Mouse (Mus musculus) right cerebral cortex, postnatal 4 days (tissue): Measurements from ENCODE around the gene Olfr776.
"Not testable (repeated sequence)": the region's sequence is repeated elsewhere in the genome, so short reads cannot be mapped to it uniquely, and the experiment has no call there.

Source experiments
- DNase-seq: peaks from one replicate; pipeline ENCODE4 v3.0.0-alpha.2; 2022

Gene Olfr776

DNA sequence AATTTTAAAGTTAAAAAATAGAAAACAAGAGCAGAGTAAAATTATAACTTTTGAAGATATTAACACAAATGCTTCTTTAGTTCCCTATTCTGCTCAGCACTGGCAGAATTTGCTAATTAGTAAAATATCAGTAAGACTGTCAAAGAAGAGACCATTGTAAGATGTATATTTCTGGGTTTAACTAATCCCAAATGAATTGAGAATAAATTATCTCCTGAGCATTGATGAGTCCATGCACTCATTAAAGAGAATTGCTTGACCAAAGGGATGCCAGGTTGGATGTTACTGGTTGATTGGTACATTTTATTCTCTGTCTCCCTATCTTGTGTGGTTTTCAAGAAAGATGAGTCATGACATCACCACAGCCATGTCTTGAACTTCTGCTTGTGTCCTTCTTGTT lies at the start of gene Olfr776:
Olfr776 (plus strand) TSS at position 301 of the 400 bp plus-strand sequence.
- DNase-seq = no peak

DNA sequence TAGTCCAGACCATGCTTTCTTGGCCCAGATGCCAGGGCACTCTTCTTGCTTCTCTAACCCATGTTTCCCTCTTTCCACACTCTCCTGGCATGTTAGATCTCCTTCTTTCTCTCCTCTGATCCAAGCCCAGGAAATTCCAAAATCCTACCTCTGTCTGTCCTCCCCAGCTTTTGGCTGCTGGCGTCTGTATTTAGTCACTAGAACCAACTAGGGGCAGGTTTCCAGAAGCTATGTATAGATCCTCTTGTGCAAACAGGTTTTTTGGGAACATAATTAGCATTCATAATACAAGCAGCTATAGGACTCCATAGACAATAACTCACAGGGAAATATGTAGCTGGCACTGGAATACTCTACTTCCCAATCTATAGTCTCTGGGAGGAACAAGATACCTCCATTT lies 28.2 kb upstream of the Olfr776 start:
- DNase-seq = no peak

DNA sequence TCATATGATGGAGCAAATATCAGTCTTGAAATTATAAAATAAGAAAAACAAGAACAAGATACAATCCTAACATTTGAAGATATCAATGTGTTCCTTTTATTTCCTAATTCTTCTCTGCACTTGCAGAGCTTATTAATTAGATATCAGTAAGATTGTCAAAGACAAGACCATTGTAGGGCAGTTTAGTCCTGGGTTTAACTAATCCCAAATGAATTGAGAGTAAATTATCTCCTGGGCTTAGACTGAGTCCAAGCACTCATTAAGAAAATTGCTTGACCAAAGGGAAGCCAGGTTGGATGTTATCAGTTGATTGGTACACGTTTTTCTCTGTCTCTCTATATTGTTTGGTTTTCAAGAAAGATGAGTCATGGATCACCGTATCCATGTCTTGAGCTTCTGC lies 23.0 kb upstream of the Olfr776 start, which contains the start of gene Olfr774:
Olfr774 (plus strand) TSS at position 301 of the 400 bp plus-strand sequence.
- no peak for DNase-seq

DNA sequence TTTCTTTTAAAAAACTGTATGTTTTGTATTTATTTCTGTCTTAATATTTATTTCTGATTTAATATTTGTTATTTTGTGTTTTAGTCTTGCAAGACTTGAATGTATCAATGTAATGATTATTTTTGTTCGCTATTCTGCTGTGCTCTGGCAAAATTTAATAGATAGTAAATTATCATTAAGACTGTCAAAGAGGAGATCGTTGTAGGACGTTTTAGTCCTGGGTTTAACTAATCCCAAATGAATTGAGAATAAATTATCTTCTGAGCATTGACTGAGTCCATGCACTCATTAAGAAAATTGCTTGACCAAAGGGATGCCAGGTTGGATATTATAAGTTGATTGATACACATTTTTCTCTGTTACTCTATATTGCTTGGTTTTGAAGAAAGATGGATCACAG lies 10.8 kb upstream of the Olfr776 start, which contains the start of gene Olfr775:
Olfr775 (plus strand) TSS at position 301 of the 400 bp plus-strand sequence.
- DNase-seq = no peak

DNA sequence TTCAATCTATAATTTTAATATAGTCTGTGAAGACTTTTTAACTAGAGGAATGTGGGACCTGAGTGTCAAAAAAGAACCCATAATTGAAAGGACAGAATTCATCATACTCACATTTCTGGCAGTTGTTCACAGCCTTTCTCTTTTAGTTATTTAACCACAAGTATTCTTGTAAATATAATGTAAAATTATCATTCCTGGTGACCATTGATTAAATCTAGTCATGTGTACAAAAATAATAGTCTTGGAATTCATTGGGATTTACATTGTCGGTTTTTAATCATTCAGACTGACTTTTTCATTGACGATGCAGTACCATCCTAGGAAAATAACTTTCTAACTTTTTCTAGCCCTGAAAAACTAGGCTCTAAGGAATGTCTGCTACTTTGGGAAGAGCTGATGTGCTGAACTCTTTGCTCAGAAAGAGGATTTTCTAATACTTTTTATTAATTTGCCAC lies 12.2 kb downstream of the Olfr776 start, which contains the start of gene Olfr777:
Olfr777 (minus strand) TSS at position 405 of the 455 bp plus-strand sequence.
- no peak for DNase-seq

DNA sequence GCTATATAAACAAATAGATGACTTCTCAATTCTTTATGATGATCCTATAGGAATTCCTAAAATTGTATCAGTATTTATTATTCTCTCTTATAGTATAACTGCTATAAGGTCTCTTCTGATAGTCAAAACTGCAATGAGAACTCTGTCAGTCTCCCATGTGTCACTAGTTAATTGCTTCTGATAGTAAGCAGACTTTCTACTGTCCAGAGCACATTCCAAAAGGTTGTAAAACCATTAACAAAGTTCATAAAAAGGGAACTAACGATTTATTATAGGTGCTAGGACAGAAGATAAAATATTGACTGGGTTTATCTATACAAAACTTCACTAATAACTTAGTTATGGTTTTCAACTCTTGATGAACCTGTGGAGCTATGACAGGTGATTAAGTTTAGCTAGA lies 54.0 kb downstream of the Olfr776 start:
- DNase-seq = not testable (repeated sequence)

DNA sequence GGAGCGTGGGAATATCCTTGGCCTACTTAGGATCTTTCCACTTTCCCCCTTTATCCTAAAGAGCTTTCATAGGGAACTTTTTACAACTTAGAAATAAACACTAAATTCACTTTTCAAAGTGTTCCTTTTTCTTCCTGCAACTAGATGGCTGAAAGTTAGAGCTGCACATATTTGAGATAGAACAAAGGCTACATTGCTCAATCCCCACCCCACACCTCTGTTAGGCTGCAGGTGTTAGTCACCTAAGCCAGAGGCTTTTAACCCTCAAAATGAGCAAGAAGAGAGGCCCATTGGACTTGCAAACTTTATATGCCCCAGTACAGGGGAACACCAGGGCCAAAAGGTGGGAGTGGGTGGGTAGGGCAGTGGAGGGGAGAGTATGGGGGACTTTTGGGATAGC lies 54.6 kb downstream of the Olfr776 start:
- not testable (repeated sequence) for DNase-seq
